Mouse (Mus musculus) c-Kit-positive CD71-positive TER-119-negative erythroid progenitor cells, embryonic 14.5 days (primary cell): ENCODE measurements around the gene Vax2.

Experiments
- DNase-seq: peaks from one replicate; pipeline ENCODE4 v3.0.0-alpha.2; 2013; ENCODE audit warnings: low read depth

Vax2 gene

GRCm38 (mm10) chr6:83711725-83712475 is 836 bp downstream of the Vax2 start:
- no peak for DNase-seq

- DNase-seq: no peak
These were observed 2.4 kb downstream of the Vax2 start for GRCm38 (mm10) chr6:83713271-83714136.

- DNase-seq: no peak
These were observed 3.4 kb downstream of the Vax2 start for GRCm38 (mm10) chr6:83714221-83715123.

GRCm38 (mm10) chr6:83715461-83716196 is 4.6 kb downstream of the Vax2 start:
- DNase-seq: no peak

- DNase-seq: no peak
These were observed 6.0 kb downstream of the Vax2 start for GRCm38 (mm10) chr6:83717026-83717425.

GRCm38 (mm10) chr6:83722526-83722925 is 11.5 kb downstream of the Vax2 start:
- DNase-seq: no peak

DNA sequence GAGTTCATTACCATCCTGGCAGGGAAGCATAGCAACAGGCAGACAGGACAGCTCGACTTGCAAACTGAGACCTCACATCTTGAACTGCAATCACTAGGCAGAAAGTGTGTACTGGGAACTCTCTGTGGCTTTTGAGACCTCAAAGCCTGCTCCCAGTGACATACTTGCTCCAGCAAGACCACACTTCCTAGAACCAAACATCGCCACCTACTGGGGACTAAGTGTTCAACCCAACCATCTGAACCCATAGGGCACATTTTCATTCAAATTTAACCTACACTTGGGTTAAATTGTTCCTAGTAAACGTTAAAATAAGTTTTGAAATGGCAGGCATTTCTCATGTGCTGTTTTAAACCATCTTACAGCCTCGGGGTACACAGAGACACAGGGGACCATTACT is 16.1 kb downstream of the Vax2 start:
- DNase-seq: peak; percentile 9

- DNase-seq: peak; percentile 17
These were observed 17.4 kb downstream of the Vax2 start for GRCm38 (mm10) chr6:83728488-83728887.

GRCm38 (mm10) chr6:83729350-83729970 is 18.4 kb downstream of the Vax2 start:
- DNase-seq: no peak

GRCm38 (mm10) chr6:83731128-83731527 is 20.1 kb downstream of the Vax2 start:
- DNase-seq: peak; percentile 44

DNA sequence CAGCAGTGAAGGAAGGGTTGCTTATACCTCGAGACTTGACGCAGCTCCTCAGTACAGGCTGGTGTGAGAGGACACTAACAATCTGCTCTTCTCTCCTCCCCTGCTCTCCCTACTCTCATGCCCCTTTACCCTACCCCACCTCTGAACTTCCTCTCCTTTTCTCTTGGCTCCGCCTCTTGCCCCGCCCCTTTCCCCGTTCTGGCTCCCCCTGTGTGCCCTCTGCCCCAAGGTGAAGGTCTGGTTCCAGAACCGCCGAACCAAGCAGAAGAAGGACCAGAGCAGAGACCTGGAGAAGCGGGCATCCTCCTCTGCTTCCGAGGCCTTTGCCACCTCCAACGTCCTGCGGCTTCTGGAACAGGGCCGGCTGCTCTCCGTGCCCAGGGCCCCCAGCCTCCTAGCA is 26.2 kb downstream of the Vax2 start:
- no peak for DNase-seq

DNA sequence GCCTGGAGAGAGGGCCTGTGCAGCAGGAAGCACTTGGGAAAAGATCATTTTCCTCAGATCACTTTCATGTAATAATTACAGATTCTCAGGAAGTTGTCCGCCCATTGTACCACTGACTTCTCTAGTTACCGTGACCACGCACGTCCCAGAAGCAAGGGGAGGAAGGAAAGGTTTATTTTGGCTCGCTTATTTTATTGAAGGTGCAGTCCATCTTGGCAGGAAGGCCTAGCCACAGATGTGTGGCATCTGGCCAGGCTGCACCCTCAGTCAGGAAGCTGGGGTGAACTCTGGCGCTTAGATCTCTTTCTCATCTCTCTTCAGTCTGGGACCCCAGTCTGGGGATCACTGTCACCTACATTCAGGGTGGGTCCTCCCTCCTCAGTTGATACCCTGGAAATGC is 27.5 kb downstream of the Vax2 start:
- DNase-seq: no peak

DNA sequence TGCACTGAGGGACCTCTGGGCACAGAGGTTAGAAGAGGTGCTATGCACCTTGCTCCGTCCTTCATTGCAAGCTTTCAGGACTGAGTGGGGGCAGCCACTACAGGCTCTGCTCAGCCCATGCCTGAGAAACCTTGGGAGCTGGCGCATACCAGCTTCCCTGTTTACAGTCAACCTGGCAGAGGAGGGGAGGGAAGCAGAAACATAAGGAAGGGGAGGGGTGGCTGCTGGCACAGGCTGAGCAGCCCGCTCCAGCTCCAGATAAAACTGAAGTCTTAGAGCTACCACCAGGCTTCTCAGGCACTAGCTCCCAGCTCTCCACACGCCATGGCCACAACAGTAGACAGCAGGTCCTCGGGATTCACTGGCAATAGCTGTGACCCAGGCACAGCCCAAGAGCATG is 31.7 kb downstream of the Vax2 start, which contains the start of gene Atp6v1b1:
Gene Atp6v1b1 (plus strand): TSS at position 230 of the 400 bp plus-strand sequence.
- DNase-seq: no peak

GRCm38 (mm10) chr6:83743212-83743611 is 32.1 kb downstream of the Vax2 start:
- no peak for DNase-seq

GRCm38 (mm10) chr6:83744126-83744525 is 33.1 kb downstream of the Vax2 start:
- no peak for DNase-seq

DNA sequence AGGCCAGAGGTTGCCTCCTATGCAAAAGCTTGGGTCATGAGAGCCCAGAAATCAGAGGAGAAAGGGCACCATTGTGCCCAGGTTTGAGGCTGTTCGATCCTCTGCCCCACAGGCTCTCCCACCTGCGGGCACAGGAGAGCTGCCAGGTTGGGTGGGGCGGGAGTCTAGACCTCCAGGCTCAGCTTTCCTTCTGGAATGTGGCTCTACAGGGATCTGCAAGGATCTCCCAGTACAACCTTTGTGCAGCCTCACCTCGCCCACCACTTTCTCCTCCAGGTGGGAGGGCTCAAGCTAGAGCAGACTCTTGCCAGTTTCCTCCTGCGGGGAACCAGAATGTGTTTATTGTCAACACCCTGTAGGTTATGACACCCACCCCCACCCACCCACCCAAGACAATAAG is 33.5 kb downstream of the Vax2 start:
- DNase-seq: no peak

- no peak for DNase-seq
These were observed 34.4 kb downstream of the Vax2 start for GRCm38 (mm10) chr6:83745466-83745865.

- no peak for DNase-seq
These were observed 38.2 kb downstream of the Vax2 start for GRCm38 (mm10) chr6:83749286-83749685.

- no peak for DNase-seq
These were observed 39.2 kb downstream of the Vax2 start for GRCm38 (mm10) chr6:83750171-83750684.

DNA sequence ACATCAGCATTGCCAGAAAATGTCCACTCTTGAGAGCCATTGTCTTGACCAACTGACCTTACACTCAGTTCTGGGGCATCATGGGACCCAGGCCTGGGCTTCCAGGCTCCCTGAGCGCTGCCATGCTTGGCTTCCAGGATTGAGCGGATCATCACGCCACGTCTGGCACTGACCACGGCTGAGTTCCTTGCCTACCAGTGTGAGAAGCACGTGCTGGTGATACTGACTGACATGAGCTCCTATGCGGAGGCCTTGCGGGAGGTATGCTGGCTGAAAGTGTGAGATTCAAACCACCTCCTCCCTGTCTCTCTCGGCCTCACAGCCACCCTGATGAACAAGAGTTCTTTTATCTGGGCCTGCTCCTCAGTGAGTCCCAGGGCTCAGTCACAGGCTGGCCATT is 45.0 kb downstream of the Vax2 start:
- no peak for DNase-seq

GRCm38 (mm10) chr6:83762344-83762743 is 51.3 kb downstream of the Vax2 start, which contains the start of gene Ankrd53:
Gene Ankrd53 (plus strand): TSS chr6:83762644.
- no peak for DNase-seq
